Mouse (Mus musculus) kidney, postnatal 0 days (tissue): Measurements from ENCODE around the gene Gphb5. TPM values are rescaled to one million over a fixed set of nuclear protein-coding genes. Genes with fewer than 3 reads are reported as not detected.

ENCODE experiments used
- ATAC-seq: fragments of 200-750 bp; cut with Nextera tagmentation; replicated peaks from 2 replicates; pipeline ENCODE4 v1.8.0; 2017; ENCODE audit warnings: low read depth, moderate number of reproducible peaks, moderate TSS enrichment, moderate library complexity; ENCODE audit not compliant: low FRiP score
- DNase-seq: peaks from one replicate; pipeline ENCODE4 v3.0.0-alpha.2; 2016; ENCODE audit warnings: low spot score
- H3K27ac ChIP-seq: fragments of 300-500 bp; sonication (generic); 2 replicates; pipeline ENCODE4 v1.5.1; 2014; ENCODE audit warnings: mild to moderate bottlenecking
- H3K27me3 ChIP-seq: fragments of 300-500 bp; sonication (generic); 2 replicates; pipeline ENCODE4 v1.6.1; 2014; ENCODE audit warnings: low read length, mixed read lengths; ENCODE audit not compliant: insufficient read depth
- H3K36me3 ChIP-seq: fragments of 300-500 bp; sonication (generic); 2 replicates; pipeline ENCODE4 v1.6.1; 2014; ENCODE audit warnings: low read length, mixed read lengths; ENCODE audit not compliant: insufficient read depth
- H3K4me1 ChIP-seq: fragments of 300-500 bp; sonication (generic); replicated peaks from 2 replicates; pipeline ENCODE4 v1.6.1; 2014; ENCODE audit warnings: antibody characterized with exemption, low read length, mixed read lengths; ENCODE audit not compliant: insufficient read depth
- H3K4me2 ChIP-seq: fragments of 300-500 bp; sonication (generic); 2 replicates; pipeline ENCODE4 v1.6.1; 2014; ENCODE audit warnings: mild to moderate bottlenecking, low read length, moderate library complexity, mixed read lengths
- H3K4me3 ChIP-seq: fragments of 300-500 bp; sonication (generic); replicated peaks from 2 replicates; pipeline ENCODE4 v1.5.1; 2014; ENCODE audit warnings: low read depth, low read length
- H3K9ac ChIP-seq: fragments of 300-500 bp; sonication (generic); 2 replicates; pipeline ENCODE4 v1.6.1; 2014; ENCODE audit warnings: low read depth, low read length
- H3K9me3 ChIP-seq: fragments of 300-500 bp; sonication (generic); replicated peaks from 2 replicates; pipeline ENCODE4 v1.6.1; 2016; ENCODE audit warnings: low read length, inconsistent platforms, mixed read lengths
- CTCF ChIP-seq: IDR thresholded peaks from 2 replicates; pipeline ENCODE4 v1.5.1; 2016; ENCODE audit warnings: antibody characterized with exemption, low read depth, mild to moderate bottlenecking, moderate library complexity
- WGBS: fragments of 180-500 bp; shearing (Covaris S2); extraction: QIAGEN DNeasy Blood & Tissue Kit; methylation state at CpG from one replicate; pipeline ENCODE4 v1.1.7; 2014; 5-methylcytosine and 5-hydroxymethylcytosine counted together
- polyA plus RNA-seq: library from polyadenylated mRNA; unstranded; fragments of >200 nt; fragmentation: Nextera tagmentation; extraction: Ambion mirVana; gene quantifications from 2 replicates; pipeline ENCODE4 v1.2.1, GENCODE M21; 2015

Gene Gphb5
- polyA plus RNA-seq, 1 experiment from 2014 or later = not detected

DNA sequence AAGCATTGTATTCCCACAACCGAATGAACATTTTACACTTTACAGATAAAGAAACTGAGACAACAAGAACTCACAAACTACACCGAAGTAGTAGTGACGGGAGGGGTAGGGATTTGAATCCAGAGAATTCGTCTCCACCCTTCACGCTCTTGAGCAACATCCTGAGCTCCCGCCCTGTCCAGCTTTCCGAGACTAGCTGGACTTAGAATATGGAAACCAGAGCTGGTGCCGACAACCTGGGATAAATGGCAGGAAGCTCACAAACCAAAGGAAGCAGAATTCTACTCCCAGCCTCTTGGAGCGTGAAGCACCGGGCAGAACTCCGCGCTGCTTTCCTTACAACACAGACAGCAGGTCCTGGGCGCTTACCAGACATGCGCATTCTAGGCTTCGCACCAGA, 28.7 kb downstream of the Gphb5 start:
- TF ChIP-seq CTCF = no peak
- WGBS = 84% methylated on average over 15 of the region's 15 CpGs

DNA sequence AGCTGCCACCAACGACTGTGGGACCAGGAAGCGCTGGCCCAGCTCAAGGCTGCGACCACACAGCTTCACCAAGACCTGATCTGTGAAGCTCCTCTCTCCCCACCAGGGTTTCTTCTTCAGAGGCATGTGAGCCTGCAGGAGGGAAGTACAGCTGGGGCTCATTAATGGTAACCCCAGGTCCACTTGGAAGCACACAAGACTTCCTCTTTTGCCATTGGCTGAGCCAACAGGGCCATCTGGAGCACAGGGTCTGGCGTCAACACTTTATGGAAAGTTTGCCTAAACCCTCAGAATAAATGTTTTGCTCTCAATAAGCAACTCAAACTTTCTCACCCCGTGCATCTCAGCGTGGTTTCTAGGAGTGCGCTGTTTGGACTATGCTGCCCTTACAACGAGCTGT, 29.4 kb downstream of the Gphb5 start:
- Histone ChIP-seq H3K27ac (no peak overlapping the region), H3K9ac (no peak overlapping the region), H3K4me2 (no peak overlapping the region), H3K27me3 (no peaks in the 10 kb centered on the region), H3K9me3 (no peaks in the 10 kb centered on the region), H3K4me3 (no peak overlapping the region), H3K36me3 (no peaks in the 10 kb centered on the region), H3K4me1 (no peaks in the 10 kb centered on the region)
- DNase-seq = no peak
- 87% methylated on average over 8 of the region's 8 CpGs for WGBS
- no peak for TF ChIP-seq CTCF
- no peak for ATAC-seq

More for the DNA sequence above, 28.7 kb downstream of the Gphb5 start:
- no peak for ATAC-seq
- Histone ChIP-seq H3K9ac (no peak overlapping the region), H3K36me3 (no peaks in the 10 kb centered on the region), H3K27ac (no peak overlapping the region), H3K27me3 (no peaks in the 10 kb centered on the region), H3K4me3 (no peak overlapping the region), H3K4me1 (no peaks in the 10 kb centered on the region), H3K4me2 (no peak overlapping the region), H3K9me3 (no peaks in the 10 kb centered on the region)
- no peak for DNase-seq

DNA sequence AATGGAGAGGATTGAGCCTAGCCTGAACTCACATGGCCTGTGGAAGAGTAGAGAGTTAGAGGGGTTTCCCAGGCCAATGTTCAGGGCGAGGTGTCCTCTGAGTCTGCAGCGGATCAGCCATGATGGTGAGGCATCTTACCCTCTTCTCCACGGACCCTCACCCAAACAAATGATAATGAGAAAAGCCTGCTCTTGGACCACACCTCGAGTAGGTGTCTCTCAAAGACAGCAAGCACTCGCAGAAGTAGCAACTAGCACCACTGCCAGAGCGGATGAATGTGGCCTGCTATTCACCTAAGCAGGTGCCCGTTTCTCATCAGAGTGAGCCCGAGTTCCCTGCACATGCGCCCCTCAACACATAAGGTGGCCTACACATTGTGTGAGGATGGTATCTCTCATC, 29.9 kb downstream of the Gphb5 start:
- WGBS = 94% methylated on average over 9 of the region's 9 CpGs
- no peak for DNase-seq
- no peaks in the 10 kb centered on the region for H3K36me3 ChIP-seq
- no peak for ATAC-seq
- no peaks in the 10 kb centered on the region for H3K9me3 ChIP-seq
- no peaks in the 10 kb centered on the region for H3K4me1 ChIP-seq
- H3K4me2 ChIP-seq = no peak overlapping the region
- no peak for TF ChIP-seq CTCF
- no peaks in the 10 kb centered on the region for H3K27me3 ChIP-seq
- H3K4me3 ChIP-seq = no peak overlapping the region
- no peak overlapping the region for H3K27ac ChIP-seq
- H3K9ac ChIP-seq = no peak overlapping the region

DNA sequence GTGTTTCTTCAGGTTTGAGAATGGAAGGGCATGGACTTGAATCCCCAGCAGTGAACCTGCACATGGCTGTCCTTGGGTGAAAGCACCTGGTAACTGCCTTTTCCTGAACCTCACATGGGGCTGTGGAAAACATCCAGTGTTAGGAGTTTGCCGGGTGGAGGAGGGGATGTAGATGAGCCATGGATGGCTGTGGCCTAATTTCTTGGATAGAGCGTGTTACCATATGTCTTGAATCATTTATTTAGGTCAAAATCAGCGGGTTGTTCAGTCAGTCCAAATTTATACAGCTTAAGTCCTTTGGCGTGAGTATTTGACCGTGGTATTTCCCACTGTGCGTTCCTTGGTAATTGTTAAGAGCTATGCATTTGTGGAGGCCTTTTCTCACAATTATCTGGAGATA, 40.5 kb downstream of the Gphb5 start:
- no peaks in the 10 kb centered on the region for H3K4me1 ChIP-seq
- no peak overlapping the region for H3K4me2 ChIP-seq
- no peak for TF ChIP-seq CTCF
- ATAC-seq = no peak
- H3K9ac ChIP-seq = no peak overlapping the region
- peaks cover 6% of the 10 kb centered on the region; the same call in 1 of the 2 replicates for H3K36me3 ChIP-seq
- H3K9me3 ChIP-seq = no peaks in the 10 kb centered on the region
- no peak overlapping the region for H3K4me3 ChIP-seq
- 78% methylated on average over 6 of the region's 6 CpGs for WGBS
- H3K27ac ChIP-seq = no peak overlapping the region
- no peak for DNase-seq
- H3K27me3 ChIP-seq = no peaks in the 10 kb centered on the region

DNA sequence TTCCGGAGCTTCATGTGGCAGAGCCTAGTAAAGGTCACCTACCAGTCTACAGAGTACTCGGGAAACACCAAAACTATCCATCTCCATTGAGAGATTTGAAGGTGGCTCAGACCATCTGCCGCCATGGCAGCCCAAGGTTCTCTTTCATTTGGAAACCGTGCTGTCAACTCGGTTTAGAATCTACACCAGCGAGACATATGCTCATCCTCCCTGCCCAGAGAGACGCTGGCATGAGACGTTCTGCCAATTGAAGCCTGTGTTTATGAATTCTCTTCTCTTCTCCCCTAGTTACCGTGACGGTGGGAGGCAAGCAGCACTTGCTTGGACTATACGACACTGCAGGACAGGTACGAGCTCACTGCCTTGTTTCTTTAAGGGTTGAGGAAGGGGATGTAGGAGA, 41.5 kb downstream of the Gphb5 start:
- H3K9me3 ChIP-seq = no peaks in the 10 kb centered on the region
- ATAC-seq = no peak
- TF ChIP-seq CTCF = no peak
- WGBS = 91% methylated on average over 12 of the region's 12 CpGs
- no peak overlapping the region for H3K27ac ChIP-seq
- H3K4me1 ChIP-seq = no peaks in the 10 kb centered on the region
- H3K4me3 ChIP-seq = no peak overlapping the region
- H3K36me3 ChIP-seq = peaks cover 6% of the 10 kb centered on the region; the same call in 1 of the 2 replicates
- no peak for DNase-seq
- H3K4me2 ChIP-seq = no peak overlapping the region
- H3K27me3 ChIP-seq = no peaks in the 10 kb centered on the region
- no peak overlapping the region for H3K9ac ChIP-seq

DNA sequence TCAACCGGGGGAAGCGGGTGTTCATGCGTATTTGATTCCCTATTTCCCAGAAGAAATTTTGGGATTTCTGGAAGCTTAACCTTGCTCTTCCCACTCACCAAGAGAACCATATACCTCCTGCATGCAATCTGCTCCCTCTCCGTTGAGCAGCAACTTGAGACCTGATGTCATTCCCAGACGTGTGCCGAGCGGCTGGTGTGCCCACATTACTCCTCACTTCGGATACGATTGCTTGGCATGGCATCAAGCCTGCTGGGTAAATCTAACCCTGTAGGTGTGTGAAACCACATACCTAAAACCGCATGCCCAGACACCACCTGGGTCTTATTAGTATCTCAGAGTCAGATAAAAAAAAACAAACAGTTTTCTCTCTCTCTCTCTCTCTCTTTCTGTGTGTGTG, 42.1 kb downstream of the Gphb5 start:
- no peak for TF ChIP-seq CTCF
- H3K4me2 ChIP-seq = no peak overlapping the region
- no peaks in the 10 kb centered on the region for H3K9me3 ChIP-seq
- WGBS = 84% methylated on average over 10 of the region's 10 CpGs
- DNase-seq = no peak
- no peak overlapping the region for H3K27ac ChIP-seq
- ATAC-seq = no peak
- H3K36me3 ChIP-seq = peaks cover 6% of the 10 kb centered on the region; the same call in 1 of the 2 replicates
- no peaks in the 10 kb centered on the region for H3K4me1 ChIP-seq
- H3K9ac ChIP-seq = no peak overlapping the region
- no peak overlapping the region for H3K4me3 ChIP-seq
- no peaks in the 10 kb centered on the region for H3K27me3 ChIP-seq

DNA sequence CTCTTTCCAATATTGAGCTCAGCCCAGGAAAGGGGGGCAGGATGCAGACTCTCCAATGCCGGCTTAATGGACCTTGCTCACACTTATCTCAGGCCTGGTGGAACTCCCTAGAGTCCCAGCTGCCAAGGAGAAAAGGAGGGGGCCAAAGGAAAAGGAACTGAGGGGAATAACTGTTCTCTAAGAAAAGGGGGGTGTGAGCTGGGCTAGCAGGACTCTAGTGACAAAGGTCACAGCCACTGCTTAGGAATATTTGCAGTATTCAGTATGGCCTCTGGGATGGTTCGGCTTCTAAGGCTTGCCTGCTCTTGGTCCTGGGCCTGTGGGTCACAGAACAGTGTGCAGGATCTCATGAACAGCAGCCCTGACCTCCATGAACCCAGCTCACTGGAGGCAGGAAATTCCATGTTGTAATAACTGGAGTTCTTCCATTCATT, 47.1 kb downstream of the Gphb5 start:
- H3K27me3 ChIP-seq = no peaks in the 10 kb centered on the region
- no peak; the same call in 1 of the 2 replicates for ATAC-seq
- no peaks in the 10 kb centered on the region for H3K36me3 ChIP-seq
- 50% methylated on average over 2 of the region's 2 CpGs for WGBS
- H3K9me3 ChIP-seq = no peaks in the 10 kb centered on the region
- no peaks in the 10 kb centered on the region for H3K4me1 ChIP-seq
- H3K4me2 ChIP-seq = no peak overlapping the region
- H3K9ac ChIP-seq = no peak overlapping the region
- DNase-seq = no peak
- no peak for TF ChIP-seq CTCF
- no peak overlapping the region for H3K27ac ChIP-seq
- no peak overlapping the region for H3K4me3 ChIP-seq
